Mouse (Mus musculus) embryonic fibroblast, embryonic 13.5 days (primary cell): ENCODE measurements around the gene Antxr2.

Source experiments
- CTCF ChIP-seq: IDR thresholded peaks from 2 replicates; pipeline ENCODE4 v1.5.1; 2011; ENCODE audit warnings: mild to moderate bottlenecking, control low read depth, low read length, moderate library complexity, borderline replicate concordance; ENCODE audit not compliant: insufficient read depth
- POLR2A ChIP-seq: IDR thresholded peaks from 2 replicates; pipeline ENCODE4 v1.6.1; 2011; ENCODE audit warnings: low read depth, mild to moderate bottlenecking, control low read depth, low read length, moderate library complexity

DNA sequence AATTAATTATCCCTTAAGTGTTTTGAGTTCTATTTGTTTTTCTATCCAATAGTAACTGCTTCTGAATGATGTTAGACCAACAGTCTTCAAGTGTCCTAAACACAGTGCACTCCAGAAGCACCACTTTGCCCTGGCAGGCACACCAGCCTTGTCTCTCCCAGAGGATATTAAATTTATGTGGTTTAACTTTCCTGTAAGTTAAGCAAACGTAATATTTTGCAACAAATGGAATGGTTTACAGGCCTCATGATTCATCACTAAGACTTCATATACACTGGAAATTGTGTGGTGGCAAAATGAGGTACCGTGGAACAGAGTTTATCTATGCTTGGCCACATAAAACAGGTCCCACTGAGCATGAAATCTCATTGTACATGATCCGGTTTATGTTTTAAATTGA lies 152.0 kb downstream of the Antxr2 start:
- TF ChIP-seq POLR2A (no peak), CTCF (no peak)
